In genomic region chr15:101497181-101497580, GRCm38 (mm10) we compare ENCODE assay signal across 8 mouse cellular contexts. TPM values are rescaled to one million over a fixed set of nuclear protein-coding genes. Genes with fewer than 3 reads are reported as not detected.
DNase-seq lines count a peak whose midpoint lies in the region; ATAC-seq and TF ChIP-seq lines count a peak whose summit lies in the region.
"Had no signal": no experiment of that assay in that cellular context is flagged by ENCODE, and none has a peak within 500 bp of the region (broad histone marks: within the 10 kb centered on the region; RNA-seq: fewer than 3 reads in every experiment).

No protein-coding gene starts in this region.

- no peak for TF ChIP-seq POLR2A in MEL (IDR thresholded peaks at IDR 0.05; ENCODE audit: control insufficient read depth in 1 of 2, insufficient read depth in 1 of 2, low read depth in 1 of 2, low read length in 2 of 2, poor library complexity in 1 of 2)

- no peaks in the 10 kb centered on the region for H3K9me3 ChIP-seq in MEL (replicated peaks; ENCODE audit: insufficient read depth, low read length)
- H3K9me3 ChIP-seq in intestine, postnatal 0 days (ENCODE audit: control insufficient read depth) = no peaks in the 10 kb centered on the region
- H3K9me3 ChIP-seq in stomach, postnatal 0 days (ENCODE audit: control insufficient read depth, low read length) = no peaks in the 10 kb centered on the region
- no peaks in the 10 kb centered on the region for H3K9me3 ChIP-seq in neural tube, embryonic 15.5 days (replicated peaks)

- ATAC-seq in intestine, postnatal 0 days = peak; percentile 41; the same call in 1 of the 2 replicates
- peak; percentile 45; the same call in 1 of the 2 replicates for ATAC-seq in stomach, postnatal 0 days (ENCODE audit: low FRiP score, low TSS enrichment)
- no peak for ATAC-seq in neural tube, embryonic 15.5 days (ENCODE audit: low FRiP score)

- peak; percentile 56 for TF ChIP-seq CTCF in left cerebral cortex, adult 2 months (IDR thresholded peaks at IDR 0.05)
- peak; percentile 26 to 47 (median 37) for TF ChIP-seq CTCF in MEL (IDR thresholded peaks at IDR 0.05 in 2 of 3, conservative IDR thresholded peaks at IDR 0.05 in 1 of 3; ENCODE audit: control insufficient read depth in 1 of 3, insufficient read depth in 1 of 3, low read depth in 2 of 3, low read length in 3 of 3, poor library complexity in 1 of 3, severe bottlenecking in 1 of 3)
- peak; percentile 79 for TF ChIP-seq CTCF in intestine, postnatal 0 days (IDR thresholded peaks at IDR 0.05; ENCODE audit: low read depth)
- TF ChIP-seq CTCF in stomach, postnatal 0 days (IDR thresholded peaks at IDR 0.05; ENCODE audit: low read depth) = peak; percentile 78

- H3K79me2 ChIP-seq in MEL (ENCODE audit: control insufficient read depth, insufficient read depth, low read length, poor library complexity) = no peaks in the 10 kb centered on the region

- 0 out of 2 replicates have a peak, but pooled peaks have one; percentile 2 for TF ChIP-seq RAD21 in MEL (IDR thresholded peaks at IDR 0.05; ENCODE audit: low read depth, low read length)

- no peak for DNase-seq in left cerebral cortex, adult 2 months (ENCODE audit: extremely low spot score in 1 of 2, low spot score in 2 of 2)
- DNase-seq in left cerebral cortex, adult 8-10 months (ENCODE audit: low spot score in 2 of 2) = no peak
- DNase-seq in MEL (ENCODE audit: low read depth, low spot score) = no peak
- DNase-seq in adrenal gland, postnatal 10 days = peak; percentile 77
- DNase-seq in stomach, postnatal 0 days (ENCODE audit: low spot score) = peak; percentile 69

- H3K4me2 ChIP-seq in intestine, postnatal 0 days (replicated peaks; ENCODE audit: low read depth) = no peak overlapping the region
- no peak overlapping the region for H3K4me2 ChIP-seq in stomach, postnatal 0 days (replicated peaks; ENCODE audit: low read depth)
- H3K4me2 ChIP-seq in neural tube, embryonic 15.5 days = no peak overlapping the region

- H3K27ac ChIP-seq in left cerebral cortex, adult 2 months = no peak overlapping the region
- no peak overlapping the region for H3K27ac ChIP-seq in MEL (ENCODE audit: control insufficient read depth, low read depth, low read length)
- no peak overlapping the region for H3K27ac ChIP-seq in intestine, postnatal 0 days (ENCODE audit: low read depth, low read length)
- no peak overlapping the region for H3K27ac ChIP-seq in stomach, postnatal 0 days (replicated peaks)
- H3K27ac ChIP-seq in neural tube, embryonic 15.5 days (replicated peaks) = no peak overlapping the region
- H3K27ac ChIP-seq: macrophage had no signal

- intact Hi-C loops in left cerebral cortex, adult 2 months (cut with DNase I) = loop anchor here (1.0 kb wide), 1 partner anchor 158 kb away; no protein-coding TSS in a partner anchor

- H3K27me3 ChIP-seq in MEL (ENCODE audit: control insufficient read depth in 1 of 2, insufficient read depth in 2 of 2, low read length in 2 of 2) = no peaks in the 10 kb centered on the region; a peak in 1 of 4 replicates
- H3K27me3 ChIP-seq in intestine, postnatal 0 days (replicated peaks; ENCODE audit: control insufficient read depth, insufficient read depth, low read length) = no peaks in the 10 kb centered on the region
- H3K27me3 ChIP-seq in stomach, postnatal 0 days (ENCODE audit: control insufficient read depth, insufficient read depth, low read length) = no peaks in the 10 kb centered on the region
- no peaks in the 10 kb centered on the region for H3K27me3 ChIP-seq in neural tube, embryonic 15.5 days (replicated peaks)

- no peak overlapping the region for H3K9ac ChIP-seq in MEL (ENCODE audit: control insufficient read depth, low read depth, low read length, poor library complexity, severe bottlenecking)
- no peak overlapping the region for H3K9ac ChIP-seq in intestine, postnatal 0 days (ENCODE audit: low read depth, low read length)
- H3K9ac ChIP-seq in stomach, postnatal 0 days (ENCODE audit: low read length) = no peak overlapping the region
- H3K9ac ChIP-seq in neural tube, embryonic 15.5 days (replicated peaks) = no peak overlapping the region

- no peaks in the 10 kb centered on the region for H3K36me3 ChIP-seq in MEL (ENCODE audit: control insufficient read depth in 1 of 2, insufficient read depth in 2 of 2, low read length in 2 of 2)
- H3K36me3 ChIP-seq in intestine, postnatal 0 days (ENCODE audit: control insufficient read depth, insufficient read depth) = no peaks in the 10 kb centered on the region
- H3K36me3 ChIP-seq in stomach, postnatal 0 days (ENCODE audit: control insufficient read depth, insufficient read depth, low read length) = no peaks in the 10 kb centered on the region
- no peaks in the 10 kb centered on the region for H3K36me3 ChIP-seq in neural tube, embryonic 15.5 days

- no peak overlapping the region for H3K4me3 ChIP-seq in left cerebral cortex, adult 2 months
- no peak overlapping the region for H3K4me3 ChIP-seq in MEL (ENCODE audit: control insufficient read depth in 1 of 2, insufficient read depth in 1 of 2, low read depth in 2 of 2, low read length in 2 of 2)
- H3K4me3 ChIP-seq in intestine, postnatal 0 days (ENCODE audit: low read depth, low read length) = no peak overlapping the region
- no peak overlapping the region for H3K4me3 ChIP-seq in stomach, postnatal 0 days (ENCODE audit: low read depth, low read length)
- no peak overlapping the region for H3K4me3 ChIP-seq in neural tube, embryonic 15.5 days (replicated peaks)

- no peak for TF ChIP-seq EP300 in MEL (IDR thresholded peaks at IDR 0.05; ENCODE audit: low read depth in 1 of 2, low read length in 2 of 2)
- no peak for TF ChIP-seq EP300 in stomach, postnatal 0 days (optimal IDR thresholded peaks at IDR 0.05)

- WGBS in intestine, postnatal 0 days = 52% methylated on average over 2 of the region's 2 CpGs
- 58% methylated on average over 2 of the region's 2 CpGs for WGBS in stomach, postnatal 0 days
- 69% methylated on average over 2 of the region's 2 CpGs for WGBS in neural tube, embryonic 15.5 days

- no peaks in the 10 kb centered on the region for H3K4me1 ChIP-seq in MEL (ENCODE audit: control insufficient read depth in 1 of 2, insufficient read depth in 2 of 2, low read length in 2 of 2)
- H3K4me1 ChIP-seq in intestine, postnatal 0 days (replicated peaks; ENCODE audit: control insufficient read depth, insufficient read depth, low read length) = no peaks in the 10 kb centered on the region
- no peaks in the 10 kb centered on the region for H3K4me1 ChIP-seq in stomach, postnatal 0 days (replicated peaks; ENCODE audit: control insufficient read depth, insufficient read depth)
- H3K4me1 ChIP-seq in neural tube, embryonic 15.5 days = no peaks in the 10 kb centered on the region

RNA-seq across cellular contexts. Expression of gene Krt83, which starts 5.9 kb away (rescaled TPM):
- not detected for total RNA-seq in left cerebral cortex, adult 2 months (2021)
- not detected for total RNA-seq in left cerebral cortex, adult 8-10 months (2022)
- not detected in 2 replicates for total RNA-seq in MEL (2012; rRNA removed)
- not detected for polyA plus RNA-seq in MEL (2012; ENCODE audit: insufficient read depth in 1 of 2, insufficient read length in 2 of 2, low read depth in 1 of 2, low replicate concordance in 2 of 2, missing spikeins in 1 of 2)
- total RNA-seq in adrenal gland, postnatal 10 days (2021) = not detected
- polyA plus RNA-seq in intestine, postnatal 0 days (2015; fragmentation: Nextera tagmentation; extraction: Ambion mirVana) = not detected in 2 replicates
- 0.16 TPM in 1 of 2 replicates, not detected in the other for polyA plus RNA-seq in stomach, postnatal 0 days (2015; fragmentation: Nextera tagmentation; extraction: Ambion mirVana)
- polyA plus RNA-seq in neural tube, embryonic 15.5 days (2015; fragmentation: Nextera tagmentation; extraction: Ambion mirVana) = not detected in 2 replicates
- polyA plus RNA-seq: macrophage had no signal

RNA-seq across cellular contexts. Expression of gene Gm49425, which starts 19.9 kb away (rescaled TPM):
- not detected for total RNA-seq in left cerebral cortex, adult 2 months (2021)
- total RNA-seq in left cerebral cortex, adult 8-10 months (2022) = not detected
- not detected in 2 replicates for total RNA-seq in MEL (2012; rRNA removed)
- polyA plus RNA-seq in MEL (2012; ENCODE audit: insufficient read depth in 1 of 2, insufficient read length in 2 of 2, low read depth in 1 of 2, low replicate concordance in 2 of 2, missing spikeins in 1 of 2) = not detected
- total RNA-seq in adrenal gland, postnatal 10 days (2021) = not detected
- not detected in 2 replicates for polyA plus RNA-seq in intestine, postnatal 0 days (2015; fragmentation: Nextera tagmentation; extraction: Ambion mirVana)
- polyA plus RNA-seq in stomach, postnatal 0 days (2015; fragmentation: Nextera tagmentation; extraction: Ambion mirVana) = not detected in 2 replicates
- polyA plus RNA-seq in neural tube, embryonic 15.5 days (2015; fragmentation: Nextera tagmentation; extraction: Ambion mirVana) = 0.19 and 0.42 TPM in 2 replicates
- polyA plus RNA-seq: macrophage had no signal

RNA-seq across cellular contexts. Expression of gene Krt86, which starts 23.9 kb away (rescaled TPM):
- not detected for total RNA-seq in left cerebral cortex, adult 2 months (2021)
- total RNA-seq in left cerebral cortex, adult 8-10 months (2022) = not detected
- not detected in 2 replicates for total RNA-seq in MEL (2012; rRNA removed)
- not detected for polyA plus RNA-seq in MEL (2012; ENCODE audit: insufficient read depth in 1 of 2, insufficient read length in 2 of 2, low read depth in 1 of 2, low replicate concordance in 2 of 2, missing spikeins in 1 of 2)
- not detected for total RNA-seq in adrenal gland, postnatal 10 days (2021)
- not detected in 2 replicates for polyA plus RNA-seq in intestine, postnatal 0 days (2015; fragmentation: Nextera tagmentation; extraction: Ambion mirVana)
- polyA plus RNA-seq in stomach, postnatal 0 days (2015; fragmentation: Nextera tagmentation; extraction: Ambion mirVana) = 0.05 TPM in 1 of 2 replicates, not detected in the other
- polyA plus RNA-seq in neural tube, embryonic 15.5 days (2015; fragmentation: Nextera tagmentation; extraction: Ambion mirVana) = 0.11 TPM in 1 of 2 replicates, not detected in the other
- polyA plus RNA-seq: macrophage had no signal

RNA-seq across cellular contexts. Expression of gene Krt81, which starts 33.6 kb away (rescaled TPM):
- total RNA-seq in left cerebral cortex, adult 2 months (2021) = not detected
- total RNA-seq in left cerebral cortex, adult 8-10 months (2022) = not detected
- not detected in 2 replicates for total RNA-seq in MEL (2012; rRNA removed)
- not detected for polyA plus RNA-seq in MEL (2012; ENCODE audit: insufficient read depth in 1 of 2, insufficient read length in 2 of 2, low read depth in 1 of 2, low replicate concordance in 2 of 2, missing spikeins in 1 of 2)
- not detected for total RNA-seq in adrenal gland, postnatal 10 days (2021)
- polyA plus RNA-seq in intestine, postnatal 0 days (2015; fragmentation: Nextera tagmentation; extraction: Ambion mirVana) = not detected in 2 replicates
- polyA plus RNA-seq in stomach, postnatal 0 days (2015; fragmentation: Nextera tagmentation; extraction: Ambion mirVana) = not detected in 2 replicates
- polyA plus RNA-seq in neural tube, embryonic 15.5 days (2015; fragmentation: Nextera tagmentation; extraction: Ambion mirVana) = not detected in 2 replicates
- polyA plus RNA-seq: macrophage had no signal

RNA-seq across cellular contexts. Expression of gene Krt84, which starts 35.4 kb away (rescaled TPM):
- total RNA-seq in left cerebral cortex, adult 2 months (2021) = not detected
- not detected for total RNA-seq in left cerebral cortex, adult 8-10 months (2022)
- total RNA-seq in MEL (2012; rRNA removed) = not detected in 2 replicates
- polyA plus RNA-seq in MEL (2012; ENCODE audit: insufficient read depth in 1 of 2, insufficient read length in 2 of 2, low read depth in 1 of 2, low replicate concordance in 2 of 2, missing spikeins in 1 of 2) = not detected
- not detected for total RNA-seq in adrenal gland, postnatal 10 days (2021)
- polyA plus RNA-seq in intestine, postnatal 0 days (2015; fragmentation: Nextera tagmentation; extraction: Ambion mirVana) = 0.21 TPM in 1 of 2 replicates, not detected in the other
- polyA plus RNA-seq in stomach, postnatal 0 days (2015; fragmentation: Nextera tagmentation; extraction: Ambion mirVana) = 0.10 and 0.15 TPM in 2 replicates
- polyA plus RNA-seq in neural tube, embryonic 15.5 days (2015; fragmentation: Nextera tagmentation; extraction: Ambion mirVana) = 0.28 TPM in 1 of 2 replicates, not detected in the other
- polyA plus RNA-seq: macrophage had no signal

Comparison
In these comparisons a context has a peak if more than half of its experiments do, and no peak if none do; other contexts are left out.
1. DNase-seq: peak in adrenal gland, postnatal 10 days (single experiment) and stomach, postnatal 0 days (single experiment); none in left cerebral cortex, adult 2 months (0 of 2), left cerebral cortex, adult 8-10 months (0 of 2) and MEL (single experiment).
2. Peak in every context shown above with its lines, with median percentiles within 50 percentile points of each other: CTCF ChIP-seq.